Mouse (Mus musculus) neural tube, embryonic 14.5 days (tissue): ENCODE measurements around the gene Dolpp1. TPM values are rescaled to one million over a fixed set of nuclear protein-coding genes. Genes with fewer than 3 reads are reported as not detected.

ENCODE experiments used
- ATAC-seq: fragments of 200-750 bp; cut with Nextera tagmentation; 2 replicates; pipeline ENCODE4 v1.8.0; 2017; ENCODE audit warnings: low read depth, mild to moderate bottlenecking, moderate TSS enrichment, moderate library complexity
- H3K27ac ChIP-seq: fragments of 300-500 bp; sonication (generic); 2 replicates; pipeline ENCODE4 v1.5.1; 2014; ENCODE audit warnings: low read depth, mild to moderate bottlenecking, control low read depth, low read length, moderate library complexity, mixed read lengths
- H3K27me3 ChIP-seq: fragments of 300-500 bp; sonication (generic); 2 replicates; pipeline ENCODE4 v1.6.1; 2014; ENCODE audit warnings: low read length; ENCODE audit not compliant: control insufficient read depth, insufficient read depth
- H3K36me3 ChIP-seq: fragments of 300-500 bp; sonication (generic); 2 replicates; pipeline ENCODE4 v1.6.1; 2014; ENCODE audit warnings: low read length, mixed read lengths; ENCODE audit not compliant: control insufficient read depth, insufficient read depth
- H3K4me1 ChIP-seq: fragments of 300-500 bp; sonication (generic); 2 replicates; pipeline ENCODE4 v1.6.1; 2014; ENCODE audit warnings: low read length; ENCODE audit not compliant: control insufficient read depth, insufficient read depth
- H3K4me2 ChIP-seq: fragments of 300-500 bp; sonication (generic); 2 replicates; pipeline ENCODE4 v1.6.1; 2014; ENCODE audit warnings: mild to moderate bottlenecking, low read depth, low read length, control low read depth
- H3K4me3 ChIP-seq: fragments of 300-500 bp; sonication (generic); 2 replicates; pipeline ENCODE4 v1.5.1; 2014; ENCODE audit warnings: low read depth, low read length, control low read depth, mixed read lengths
- H3K9ac ChIP-seq: fragments of 300-500 bp; sonication (generic); replicated peaks from 2 replicates; pipeline ENCODE4 v1.6.1; 2014; ENCODE audit warnings: low read depth, mild to moderate bottlenecking, control low read depth, low read length, mixed read lengths
- H3K9me3 ChIP-seq: fragments of 300-500 bp; sonication (generic); 2 replicates; pipeline ENCODE4 v1.6.1; 2016; ENCODE audit warnings: low read length; ENCODE audit not compliant: control insufficient read depth
- WGBS: fragments of 180-500 bp; shearing (Covaris S2); extraction: QIAGEN DNeasy Blood & Tissue Kit; methylation state at CpG from one replicate; pipeline ENCODE4 v1.1.7; 2014; 5-methylcytosine and 5-hydroxymethylcytosine counted together
- polyA plus RNA-seq: library from polyadenylated mRNA; unstranded; fragments of >200 nt; fragmentation: Nextera tagmentation; extraction: Ambion mirVana; gene quantifications from 2 replicates; pipeline ENCODE4 v1.2.1, GENCODE M21; 2014

The Dolpp1 gene
- polyA plus RNA-seq, 1 experiment from 2014 or later = 57.7 TPM

GRCm38 (mm10) chr2:30401581-30401980 lies 9.5 kb downstream of the Dolpp1 start:
- Histone ChIP-seq H3K27ac (no peak overlapping the region), H3K27me3 (no peaks in the 10 kb centered on the region), H3K36me3 (peaks cover 52% of the 10 kb centered on the region), H3K9me3 (no peaks in the 10 kb centered on the region), H3K4me1 (0 out of 2 replicates have a peak, but pooled peaks cover 9% of the 10 kb centered on the region), H3K4me3 (no peak overlapping the region), H3K9ac (no peak overlapping the region), H3K4me2 (no peak overlapping the region)
- ATAC-seq = no peak
- WGBS = 90% methylated on average over 1 of the region's 1 CpGs

GRCm38 (mm10) chr2:30402351-30402826 lies 10.3 kb downstream of the Dolpp1 start:
- peaks cover 54% of the 10 kb centered on the region for H3K36me3 ChIP-seq
- no peak for ATAC-seq
- H3K4me3 ChIP-seq = no peak overlapping the region
- H3K27ac ChIP-seq = no peak overlapping the region
- no peaks in the 10 kb centered on the region for H3K9me3 ChIP-seq
- WGBS = 84% methylated on average over 9 of the region's 9 CpGs
- H3K4me1 ChIP-seq = 0 out of 2 replicates have a peak, but pooled peaks cover 9% of the 10 kb centered on the region
- H3K9ac ChIP-seq = no peak overlapping the region
- H3K27me3 ChIP-seq = no peaks in the 10 kb centered on the region
- no peak overlapping the region for H3K4me2 ChIP-seq

- Histone ChIP-seq H3K27ac (no peak overlapping the region), H3K4me3 (no peak overlapping the region), H3K4me2 (no peak overlapping the region), H3K36me3 (peaks cover 58% of the 10 kb centered on the region), H3K9ac (no peak overlapping the region), H3K4me1 (0 out of 2 replicates have a peak, but pooled peaks cover 9% of the 10 kb centered on the region), H3K9me3 (no peaks in the 10 kb centered on the region), H3K27me3 (no peaks in the 10 kb centered on the region)
- no peak for ATAC-seq
- WGBS = 74% methylated on average over 2 of the region's 2 CpGs
Observed at GRCm38 (mm10) chr2:30402843-30403242, 10.8 kb downstream of the Dolpp1 start.

DNA sequence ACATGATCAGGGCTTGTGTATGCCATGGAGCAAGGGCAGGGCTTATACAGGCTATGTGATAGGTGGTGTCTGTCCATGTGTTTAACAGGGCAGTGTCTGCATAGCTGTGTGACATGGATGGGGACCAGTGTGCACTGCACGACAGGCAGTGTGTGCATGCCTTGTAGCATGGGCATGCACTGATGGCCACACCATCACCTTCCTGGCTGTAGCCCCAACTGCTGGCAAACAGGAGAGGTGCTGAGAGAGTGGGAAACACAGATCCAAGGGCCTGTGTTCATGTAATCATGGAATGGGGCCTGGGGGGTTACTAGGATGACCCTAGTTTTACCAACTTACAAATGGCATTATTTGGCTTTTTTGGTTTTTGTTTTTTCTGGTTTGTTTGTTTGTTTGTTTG lies 11.8 kb downstream of the Dolpp1 start:
- no peaks in the 10 kb centered on the region for H3K27me3 ChIP-seq
- no peak overlapping the region for H3K4me2 ChIP-seq
- no peaks in the 10 kb centered on the region for H3K9me3 ChIP-seq
- WGBS = 76% methylated on average over 1 of the region's 1 CpGs
- H3K27ac ChIP-seq = no peak overlapping the region
- H3K36me3 ChIP-seq = peaks cover 61% of the 10 kb centered on the region
- no peak overlapping the region for H3K4me3 ChIP-seq
- 0 out of 2 replicates have a peak, but pooled peaks cover 9% of the 10 kb centered on the region for H3K4me1 ChIP-seq
- H3K9ac ChIP-seq = no peak overlapping the region
- ATAC-seq = no peak

- no peak overlapping the region for H3K9ac ChIP-seq
- 84% methylated on average over 2 of the region's 2 CpGs for WGBS
- no peaks in the 10 kb centered on the region for H3K9me3 ChIP-seq
- no peak overlapping the region for H3K4me2 ChIP-seq
- peaks cover 57% of the 10 kb centered on the region for H3K36me3 ChIP-seq
- no peaks in the 10 kb centered on the region for H3K4me1 ChIP-seq
- no peak overlapping the region for H3K4me3 ChIP-seq
- no peak overlapping the region for H3K27ac ChIP-seq
- no peak for ATAC-seq
- H3K27me3 ChIP-seq = no peaks in the 10 kb centered on the region
Observed at GRCm38 (mm10) chr2:30407221-30407620, 15.2 kb downstream of the Dolpp1 start.

GRCm38 (mm10) chr2:30407778-30408177 lies 15.7 kb downstream of the Dolpp1 start:
- no peak overlapping the region for H3K27ac ChIP-seq
- no peak overlapping the region for H3K9ac ChIP-seq
- no peaks in the 10 kb centered on the region for H3K4me1 ChIP-seq
- 91% methylated on average over 10 of the region's 10 CpGs for WGBS
- H3K36me3 ChIP-seq = peaks cover 59% of the 10 kb centered on the region
- H3K4me3 ChIP-seq = no peak overlapping the region
- no peaks in the 10 kb centered on the region for H3K27me3 ChIP-seq
- H3K9me3 ChIP-seq = no peaks in the 10 kb centered on the region
- ATAC-seq = no peak
- no peak overlapping the region for H3K4me2 ChIP-seq

GRCm38 (mm10) chr2:30408452-30409100 lies 16.5 kb downstream of the Dolpp1 start:
- H3K36me3 ChIP-seq = peaks cover 54% of the 10 kb centered on the region
- no peak overlapping the region for H3K9ac ChIP-seq
- no peak for ATAC-seq
- 90% methylated on average over 8 of the region's 8 CpGs for WGBS
- no peaks in the 10 kb centered on the region for H3K27me3 ChIP-seq
- H3K4me3 ChIP-seq = no peak overlapping the region
- no peak overlapping the region for H3K27ac ChIP-seq
- H3K4me1 ChIP-seq = no peaks in the 10 kb centered on the region
- no peaks in the 10 kb centered on the region for H3K9me3 ChIP-seq
- H3K4me2 ChIP-seq = no peak overlapping the region

- peaks cover 7% of the 10 kb centered on the region for H3K4me1 ChIP-seq
Observed at GRCm38 (mm10) chr2:30409454-30410176, 17.6 kb downstream of the Dolpp1 start.

More at GRCm38 (mm10) chr2:30409454-30410176, 17.6 kb downstream of the Dolpp1 start:
- no peaks in the 10 kb centered on the region for H3K9me3 ChIP-seq
- no peak for ATAC-seq
- no peak overlapping the region for H3K27ac ChIP-seq
- H3K4me3 ChIP-seq = no peak overlapping the region
- no peak overlapping the region for H3K9ac ChIP-seq
- H3K4me2 ChIP-seq = no peak overlapping the region
- 95% methylated on average over 5 of the region's 5 CpGs for WGBS
- peaks cover 46% of the 10 kb centered on the region for H3K36me3 ChIP-seq
- H3K27me3 ChIP-seq = no peaks in the 10 kb centered on the region
